Mouse (Mus musculus) ES-E14 (cell line): Measurements from ENCODE around the gene Trim39. TPM values are rescaled to one million over a fixed set of nuclear protein-coding genes. Genes with fewer than 3 reads are reported as not detected.

ENCODE experiments used
- DNase-seq: peaks from one replicate; pipeline ENCODE4 v3.0.0-alpha.2; 2013; ENCODE audit warnings: low read depth, low spot score
- H3K27ac ChIP-seq: 2 replicates; pipeline ENCODE4 v1.5.1; 2012; ENCODE audit warnings: low read depth, mild to moderate bottlenecking, low read length, moderate library complexity, mixed read lengths; ENCODE audit not compliant: poor library complexity, insufficient read depth, severe bottlenecking
- H3K36me3 ChIP-seq: 2 replicates; pipeline ENCODE4 v1.6.1; 2012; ENCODE audit warnings: mild to moderate bottlenecking, low read length, moderate library complexity, mixed read lengths; ENCODE audit not compliant: control insufficient read depth, poor library complexity, insufficient read depth, severe bottlenecking
- H3K4me1 ChIP-seq, 2 experiments: fragments of 150-350 bp in 1 of 2; sonication (generic) in 1 of 2; 2 replicates each; pipeline ENCODE4 v1.6.1; 2012; ENCODE audit warnings: low read length in 2 of 2, mild to moderate bottlenecking in 1 of 2, mixed read lengths in 1 of 2; ENCODE audit not compliant: control insufficient read depth in 2 of 2, insufficient read depth in 2 of 2, poor library complexity in 1 of 2
- H3K4me3 ChIP-seq, 2 experiments: fragments of 150-350 bp in 1 of 2; sonication (generic) in 1 of 2; 2 replicates each; pipeline ENCODE4 v1.5.1; 2012; ENCODE audit warnings: low read length in 2 of 2, low read depth in 1 of 2, mild to moderate bottlenecking in 1 of 2, mixed read lengths in 1 of 2; ENCODE audit not compliant: insufficient read depth in 1 of 2, poor library complexity in 1 of 2, severe bottlenecking in 1 of 2
- H3K9ac ChIP-seq: 2 replicates; pipeline ENCODE4 v1.6.1; 2012; ENCODE audit warnings: low read depth, mild to moderate bottlenecking, low read length, mixed read lengths; ENCODE audit not compliant: poor library complexity, insufficient read depth, severe bottlenecking
- H3K9me3 ChIP-seq: fragments of 150-350 bp; sonication (generic); 2 replicates; pipeline ENCODE4 v1.6.1; 2012; ENCODE audit warnings: low read depth, mild to moderate bottlenecking, low read length; ENCODE audit not compliant: control insufficient read depth, insufficient read depth
- CHD2 ChIP-seq: IDR thresholded peaks from 2 replicates; pipeline ENCODE4 v1.6.1; 2014; ENCODE audit warnings: mild to moderate bottlenecking, low read depth, low read length, inconsistent platforms
- HCFC1 ChIP-seq: IDR thresholded peaks from 2 replicates; pipeline ENCODE4 v1.6.1; 2012; ENCODE audit warnings: low read length, inconsistent platforms, borderline replicate concordance; ENCODE audit not compliant: insufficient read depth
- MAFK ChIP-seq: IDR thresholded peaks from 2 replicates; pipeline ENCODE4 v1.6.1; 2014; ENCODE audit warnings: mild to moderate bottlenecking, low read depth, low read length, inconsistent platforms; ENCODE audit not compliant: insufficient read depth
- ZC3H11A ChIP-seq: IDR thresholded peaks from 2 replicates; pipeline ENCODE4 v1.6.1; 2012; ENCODE audit warnings: low read depth, mild to moderate bottlenecking, inconsistent platforms, low read length, borderline replicate concordance
- ZNF384 ChIP-seq: IDR thresholded peaks from 2 replicates; pipeline ENCODE4 v1.6.1; 2012; ENCODE audit warnings: low read depth, low read length, inconsistent platforms
- in situ Hi-C, 2 experiments: fragments of 600-800 bp; cut with MboI; formaldehyde crosslinking; loops; one replicate each; pipeline ENCODE4 v1.15.1; 2025; ENCODE audit warnings: low sequenced_read_pairs in 2 of 2, inconsistent platforms in 1 of 2; ENCODE audit not compliant: unreplicated experiment in 2 of 2
- total RNA-seq: library from RNA; depleted of rRNA; stranded (reverse); fragments of 300-350 nt; gene quantifications from 2 replicates; pipeline ENCODE4 v1.2.3, GENCODE M21; 2012

The Trim39 gene
- total RNA-seq, 1 experiment = 22.4 TPM

- Histone ChIP-seq H3K4me3 (no peak overlapping the region), H3K27ac (no peak overlapping the region), H3K9me3 (no peaks in the 10 kb centered on the region), H3K9ac (no peak overlapping the region), H3K36me3 (no peaks in the 10 kb centered on the region), H3K4me1 (no peaks in the 10 kb centered on the region)
- peak; percentile 36; the same call in 1 of the 2 replicates for TF ChIP-seq MAFK
- TF ChIP-seq HCFC1 = no peak
- no peak for TF ChIP-seq ZNF384
- TF ChIP-seq ZC3H11A = no peak
- in situ Hi-C loops = no loop called here
- peak; percentile 100 for DNase-seq
Observed at GRCm38 (mm10) chr17:36231318-36231717, 40.7 kb downstream of the Trim39 start.

GRCm38 (mm10) chr17:36229046-36229445 lies 43.0 kb downstream of the Trim39 start:
- Histone ChIP-seq H3K36me3 (no peaks in the 10 kb centered on the region), H3K4me1 (no peaks in the 10 kb centered on the region), H3K9ac (no peak overlapping the region), H3K4me3 (no peak overlapping the region), H3K9me3 (no peaks in the 10 kb centered on the region), H3K27ac (no peak overlapping the region)
- in situ Hi-C loops = no loop called here
- TF ChIP-seq ZNF384 (no peak), HCFC1 (no peak), CHD2 (no peak), MAFK (no peak), ZC3H11A (no peak)
- DNase-seq = no peak

- no peaks in the 10 kb centered on the region for H3K9me3 ChIP-seq
- no peak overlapping the region for H3K27ac ChIP-seq
- no peak for TF ChIP-seq CHD2
- TF ChIP-seq MAFK = no peak
- no peak for TF ChIP-seq HCFC1
- no peak for TF ChIP-seq ZC3H11A
- no peak for TF ChIP-seq ZNF384
- in situ Hi-C loops = no loop called here
- H3K9ac ChIP-seq = no peak overlapping the region
- no peak for DNase-seq
- no peaks in the 10 kb centered on the region for H3K4me1 ChIP-seq
- H3K4me3 ChIP-seq = no peak overlapping the region
- H3K36me3 ChIP-seq = no peaks in the 10 kb centered on the region
Observed at GRCm38 (mm10) chr17:36226921-36227320, 45.1 kb downstream of the Trim39 start.

GRCm38 (mm10) chr17:36225231-36225824 lies 46.7 kb downstream of the Trim39 start:
- no peaks in the 10 kb centered on the region for H3K4me1 ChIP-seq
- H3K9ac ChIP-seq = no peak overlapping the region
- in situ Hi-C loops = no loop called here
- H3K27ac ChIP-seq = no peak overlapping the region
- no peaks in the 10 kb centered on the region for H3K9me3 ChIP-seq
- DNase-seq = no peak
- H3K36me3 ChIP-seq = no peaks in the 10 kb centered on the region
- no peak for TF ChIP-seq ZNF384
- no peak for TF ChIP-seq MAFK
- no peak for TF ChIP-seq CHD2
- TF ChIP-seq ZC3H11A = no peak
- no peak for TF ChIP-seq HCFC1
- H3K4me3 ChIP-seq = no peak overlapping the region; a peak in 1 of 4 replicates

- Histone ChIP-seq H3K4me1 (no peaks in the 10 kb centered on the region), H3K27ac (no peak overlapping the region), H3K4me3 (no peak overlapping the region), H3K9ac (no peak overlapping the region), H3K9me3 (no peaks in the 10 kb centered on the region), H3K36me3 (no peaks in the 10 kb centered on the region)
- DNase-seq = no peak
- TF ChIP-seq HCFC1 = no peak
- no peak for TF ChIP-seq ZNF384
- in situ Hi-C loops = no loop called here
Observed at GRCm38 (mm10) chr17:36224451-36224850, 47.6 kb downstream of the Trim39 start.
